Mouse (Mus musculus) gastrocnemius, postnatal 4 days (tissue): Measurements from ENCODE around the gene Rasgef1b. TPM values are rescaled to one million over a fixed set of nuclear protein-coding genes. Genes with fewer than 3 reads are reported as not detected.
"Not testable (repeated sequence)": the region's sequence is repeated elsewhere in the genome, so short reads cannot be mapped to it uniquely, and the experiment has no call there.

ENCODE experiments used
- DNase-seq, 2 experiments: peaks; one replicate each; pipeline ENCODE4 v3.0.0; 2021 to 2022; ENCODE audit warnings: low spot score in 2 of 2, mixed read lengths in 2 of 2
- total RNA-seq, 2 experiments: library from RNA; stranded (reverse); gene quantifications; 2 replicates each; pipeline ENCODE4 v1.2.3; 2021

Rasgef1b gene
- total RNA-seq, 2 experiments from 2014 or later = 3.2 to 3.6 TPM

- no peak for DNase-seq
Measured at GRCm38 (mm10) chr5:99232410-99232809, 496.5 kb downstream of the Rasgef1b start.

- no peak for DNase-seq
Measured at GRCm38 (mm10) chr5:99230476-99230875, 498.4 kb downstream of the Rasgef1b start.

GRCm38 (mm10) chr5:99227361-99227760 is 501.5 kb downstream of the Rasgef1b start:
- no peak for DNase-seq

- DNase-seq = no peak
Measured at GRCm38 (mm10) chr5:99224571-99225011, 504.3 kb downstream of the Rasgef1b start.

- DNase-seq = no peak
Measured at GRCm38 (mm10) chr5:99223869-99224498, 504.9 kb downstream of the Rasgef1b start.

GRCm38 (mm10) chr5:99218385-99218784 is 510.5 kb downstream of the Rasgef1b start:
- peak in 1 of 2 experiments; percentile 37 for DNase-seq

- DNase-seq = not testable (repeated sequence)
Measured at GRCm38 (mm10) chr5:99216588-99217152, 512.2 kb downstream of the Rasgef1b start.

GRCm38 (mm10) chr5:99215207-99216157 is 513.4 kb downstream of the Rasgef1b start:
- no peak for DNase-seq

GRCm38 (mm10) chr5:99214400-99214799 is 514.5 kb downstream of the Rasgef1b start:
- no peak for DNase-seq

GRCm38 (mm10) chr5:99213211-99213610 is 515.7 kb downstream of the Rasgef1b start:
- DNase-seq = no peak

GRCm38 (mm10) chr5:99203475-99203874 is 525.4 kb downstream of the Rasgef1b start:
- DNase-seq = no peak

- peak in 1 of 2 experiments; percentile 45 for DNase-seq
Measured at GRCm38 (mm10) chr5:99202074-99202837, 526.6 kb downstream of the Rasgef1b start.

- DNase-seq = no peak
Measured at GRCm38 (mm10) chr5:99195436-99195835, 533.4 kb downstream of the Rasgef1b start.

GRCm38 (mm10) chr5:99190941-99191800 is 537.7 kb downstream of the Rasgef1b start:
- DNase-seq = peak in 1 of 2 experiments; percentile 18

- DNase-seq = no peak
Measured at GRCm38 (mm10) chr5:99183637-99184036, 545.2 kb downstream of the Rasgef1b start.

- DNase-seq = no peak
Measured at GRCm38 (mm10) chr5:99174608-99175385, 554.1 kb downstream of the Rasgef1b start.

GRCm38 (mm10) chr5:99169836-99170235 is 559.0 kb downstream of the Rasgef1b start:
- no peak for DNase-seq

GRCm38 (mm10) chr5:99167767-99168166 is 561.1 kb downstream of the Rasgef1b start:
- no peak for DNase-seq
